Mouse (Mus musculus) thymus, adult 2 months (tissue): ENCODE data around the gene Rad51b. TPM values are rescaled to one million over a fixed set of nuclear protein-coding genes. Genes with fewer than 3 reads are reported as not detected.

ENCODE experiments used
- DNase-seq: peaks from one replicate; pipeline ENCODE4 v3.0.0; 2021
- H3K27ac ChIP-seq: fragments of 200-500 bp; 2 replicates; pipeline ENCODE4 v1.5.1; 2012; ENCODE audit warnings: low read length, control low read depth; ENCODE audit not compliant: control insufficient read depth, insufficient read depth
- H3K27me3 ChIP-seq: fragments of 200-500 bp; 2 replicates; pipeline ENCODE4 v1.6.1; 2012; ENCODE audit warnings: mild to moderate bottlenecking, low read length, moderate library complexity, mixed read lengths; ENCODE audit not compliant: control insufficient read depth, insufficient read depth
- H3K36me3 ChIP-seq: fragments of 200-500 bp; 2 replicates; pipeline ENCODE4 v1.6.1; 2012; ENCODE audit warnings: mild to moderate bottlenecking, low read length, moderate library complexity; ENCODE audit not compliant: control insufficient read depth, insufficient read depth
- H3K4me1 ChIP-seq: fragments of 200-500 bp; replicated peaks from 2 replicates; pipeline ENCODE4 v1.6.1; 2012; ENCODE audit warnings: low read length; ENCODE audit not compliant: control insufficient read depth, insufficient read depth
- H3K4me3 ChIP-seq: fragments of 200-500 bp; 2 replicates; pipeline ENCODE4 v1.5.1; 2012; ENCODE audit warnings: mild to moderate bottlenecking, low read length, control low read depth, moderate library complexity; ENCODE audit not compliant: control insufficient read depth, insufficient read depth
- CTCF ChIP-seq: fragments of 200-500 bp; IDR thresholded peaks from 2 replicates; pipeline ENCODE4 v1.5.1; 2012; ENCODE audit warnings: mild to moderate bottlenecking, control low read depth, low read length, moderate library complexity, borderline replicate concordance; ENCODE audit not compliant: control insufficient read depth, poor library complexity, insufficient read depth; ENCODE audit errors: extremely low read depth
- POLR2A ChIP-seq: fragments of 200-500 bp; IDR thresholded peaks from 2 replicates; pipeline ENCODE4 v1.6.1; 2012; ENCODE audit warnings: mild to moderate bottlenecking, low read length, control low read depth, moderate library complexity; ENCODE audit not compliant: control insufficient read depth, poor library complexity, insufficient read depth; ENCODE audit errors: extremely low read depth
- WGBS: fragments of 180-500 bp; shearing (Covaris S2); methylation state at CpG from one replicate; pipeline ENCODE4 v1.1.7; 2018; 5-methylcytosine and 5-hydroxymethylcytosine counted together
- polyA plus RNA-seq: library from polyadenylated mRNA; depleted of rRNA; stranded (reverse); fragments of >200 nt; gene quantifications from 2 replicates; pipeline ENCODE4 v1.2.3, GENCODE M21; 2012

Gene Rad51b
- polyA plus RNA-seq, 1 experiment: 1.1 TPM

DNA sequence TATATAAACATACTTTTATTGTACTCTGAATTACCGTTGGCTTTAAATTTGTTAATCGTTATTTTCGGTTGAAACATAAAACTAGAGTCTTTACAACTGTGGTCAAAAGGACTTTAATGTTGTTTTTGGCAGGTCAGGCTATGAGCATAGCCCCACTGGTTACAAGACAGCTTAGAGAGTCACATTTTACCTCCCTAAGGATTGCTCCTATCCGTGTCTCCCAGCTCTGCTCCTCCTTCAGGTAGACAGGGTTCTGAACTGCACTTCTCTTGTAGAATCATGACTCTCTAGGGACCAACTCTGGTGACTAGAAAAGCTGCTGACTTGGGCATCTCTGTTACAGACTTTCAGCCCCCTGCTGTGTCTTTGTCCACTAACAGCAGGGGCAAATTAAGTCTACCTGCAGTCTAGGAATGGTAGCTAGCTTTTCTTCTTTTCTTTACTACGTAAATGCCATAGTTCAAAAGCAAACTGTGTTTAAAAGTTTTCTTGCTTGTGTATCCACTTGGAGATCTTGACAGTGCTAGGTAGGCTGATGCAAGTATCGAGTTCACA lies 44.3 kb downstream of the Rad51b start:
- DNase-seq: no peak
- H3K4me1 ChIP-seq: peaks cover 3% of the 10 kb centered on the region
- H3K27me3 ChIP-seq: no peaks in the 10 kb centered on the region
- no peaks in the 10 kb centered on the region for H3K36me3 ChIP-seq
- H3K27ac ChIP-seq: no peak overlapping the region
- no peak overlapping the region for H3K4me3 ChIP-seq
- 95% methylated on average over 6 of the region's 6 CpGs for WGBS
- TF ChIP-seq CTCF: no peak
- TF ChIP-seq POLR2A: no peak

DNA sequence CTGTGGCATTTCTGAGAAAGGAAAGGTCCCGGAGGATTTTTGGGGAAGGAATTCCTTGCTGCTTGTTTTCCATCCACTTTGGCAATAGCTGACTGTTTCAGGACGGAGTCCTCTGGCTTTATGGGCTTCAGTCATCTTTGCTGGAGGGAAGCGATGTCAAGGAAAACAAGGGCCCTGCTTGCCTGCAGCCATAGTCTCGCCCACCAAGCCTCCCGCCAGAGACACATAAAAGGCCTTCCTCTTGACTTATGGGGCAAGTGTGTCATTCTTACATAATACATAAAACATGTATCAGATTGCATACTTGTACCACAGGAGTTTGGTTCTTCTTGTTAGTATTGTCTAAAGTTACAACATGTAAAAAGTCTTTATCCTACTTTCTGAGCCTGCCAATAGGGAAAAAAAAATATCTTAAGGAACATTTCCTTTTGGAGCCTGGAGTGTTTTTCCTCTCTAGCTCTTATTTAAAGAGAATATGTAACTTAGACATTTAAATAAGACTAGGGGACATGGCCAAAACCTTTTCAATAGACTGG lies 49.2 kb downstream of the Rad51b start:
- no peak overlapping the region for H3K27ac ChIP-seq
- no peak overlapping the region for H3K4me3 ChIP-seq
- no peaks in the 10 kb centered on the region for H3K36me3 ChIP-seq
- DNase-seq: no peak
- TF ChIP-seq POLR2A (no peak), CTCF (no peak)
- no peaks in the 10 kb centered on the region for H3K27me3 ChIP-seq
- WGBS: 91% methylated on average over 5 of the region's 5 CpGs
- no peaks in the 10 kb centered on the region for H3K4me1 ChIP-seq

DNA sequence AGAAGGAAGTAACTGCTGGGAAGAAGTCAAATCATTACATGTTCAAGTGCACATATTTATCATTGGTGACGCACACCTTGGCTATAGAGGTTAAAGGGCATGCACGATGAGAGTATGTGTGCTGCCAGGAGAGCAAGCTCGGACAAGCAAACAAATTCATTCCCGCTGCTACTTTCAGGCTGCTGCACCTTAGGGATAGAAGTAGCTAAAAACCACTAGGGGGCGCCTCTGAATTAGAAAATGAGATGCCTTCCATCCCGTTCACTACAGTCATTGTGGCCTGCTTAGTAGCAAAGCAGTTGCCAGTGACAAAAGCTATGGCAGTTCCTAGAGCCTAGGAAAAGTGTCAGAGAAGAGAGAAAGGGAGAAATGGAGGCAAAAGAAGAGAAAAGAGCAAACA lies 50.6 kb downstream of the Rad51b start:
- no peaks in the 10 kb centered on the region for H3K4me1 ChIP-seq
- no peaks in the 10 kb centered on the region for H3K36me3 ChIP-seq
- H3K4me3 ChIP-seq: no peak overlapping the region
- peak; percentile 36 for DNase-seq
- 29% methylated on average over 6 of the region's 6 CpGs for WGBS
- no peaks in the 10 kb centered on the region for H3K27me3 ChIP-seq
- H3K27ac ChIP-seq: no peak overlapping the region
- no peak for TF ChIP-seq POLR2A
- TF ChIP-seq CTCF: no peak

DNA sequence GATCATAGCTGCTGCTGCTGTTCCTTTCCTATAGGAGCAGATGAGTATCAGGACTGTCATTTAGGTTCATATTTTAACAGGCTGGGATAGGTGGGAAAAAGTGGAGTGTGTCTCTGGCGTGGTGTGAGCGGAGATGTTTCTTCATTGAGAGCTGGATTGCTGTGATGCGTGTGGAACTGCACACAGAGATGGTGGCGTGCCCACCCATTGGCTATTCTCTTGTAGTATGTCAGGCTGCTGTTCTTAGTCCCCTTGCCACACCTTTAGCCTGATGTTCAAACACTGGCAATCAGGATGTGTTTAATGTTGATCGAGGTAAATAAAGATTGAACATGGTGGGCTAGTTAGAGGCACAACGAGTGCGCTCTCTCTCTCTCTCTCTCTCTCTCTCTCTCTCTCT lies 54.4 kb downstream of the Rad51b start:
- H3K4me1 ChIP-seq: no peaks in the 10 kb centered on the region
- WGBS: over 99% methylated on average over 7 of the region's 7 CpGs
- no peak for TF ChIP-seq POLR2A
- TF ChIP-seq CTCF: no peak
- DNase-seq: no peak
- H3K36me3 ChIP-seq: no peaks in the 10 kb centered on the region
- H3K27ac ChIP-seq: no peak overlapping the region
- no peak overlapping the region for H3K4me3 ChIP-seq
- no peaks in the 10 kb centered on the region for H3K27me3 ChIP-seq

DNA sequence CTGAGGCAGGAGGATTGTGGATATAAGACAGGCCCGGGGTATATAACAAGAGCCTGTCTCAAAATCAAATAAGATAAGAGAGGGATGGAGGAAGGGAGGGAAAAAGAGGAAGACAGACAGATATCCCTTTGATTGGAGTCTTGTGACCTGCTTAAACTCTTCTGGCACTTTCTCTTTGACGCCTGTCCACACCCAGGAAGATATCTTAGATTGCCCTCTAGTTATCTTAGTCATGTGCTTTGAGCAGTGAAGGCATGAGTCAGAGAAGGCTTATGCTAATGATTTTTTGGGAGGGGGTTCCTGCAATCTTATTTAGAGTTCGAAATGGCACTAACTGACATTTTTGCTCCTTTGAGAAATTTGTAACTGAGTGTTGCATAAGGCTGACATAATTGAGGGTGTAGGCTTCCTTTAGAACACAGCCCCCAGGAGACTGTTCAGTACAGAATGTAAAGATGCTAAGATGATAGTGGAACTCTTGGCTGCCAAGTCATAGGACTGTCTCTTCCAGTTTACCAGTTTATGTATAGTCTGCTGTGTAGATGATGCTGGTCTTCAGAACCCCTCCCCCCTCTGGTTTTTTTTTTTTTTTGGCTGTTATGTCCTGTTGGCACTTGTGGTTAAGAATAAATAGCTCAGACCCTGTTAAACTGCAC lies 55.1 kb downstream of the Rad51b start:
- Histone ChIP-seq H3K4me3 (no peak overlapping the region), H3K27ac (no peak overlapping the region)

DNA sequence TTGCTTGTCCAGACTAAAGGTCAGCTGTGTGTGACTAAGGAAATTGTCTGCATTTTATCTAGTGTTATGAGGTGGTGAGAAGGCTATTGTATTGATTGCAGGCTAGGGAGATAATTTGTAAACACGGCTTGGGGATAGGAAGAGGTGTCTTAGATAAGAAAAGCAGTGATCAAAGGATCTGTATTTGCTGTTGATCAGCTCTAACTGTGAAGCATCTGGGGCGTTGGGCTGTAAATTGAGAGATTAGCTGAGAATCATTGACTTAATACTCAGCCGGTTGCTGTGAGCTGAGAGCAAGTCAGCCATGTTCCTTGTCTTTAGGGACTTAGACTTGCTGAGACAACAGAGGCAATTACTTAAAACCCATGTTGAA lies 55.6 kb downstream of the Rad51b start:
- DNase-seq: no peak
- no peaks in the 10 kb centered on the region for H3K4me1 ChIP-seq
- no peak overlapping the region for H3K4me3 ChIP-seq
- H3K27me3 ChIP-seq: no peaks in the 10 kb centered on the region
- no peaks in the 10 kb centered on the region for H3K36me3 ChIP-seq
- TF ChIP-seq CTCF (no peak), POLR2A (no peak)
- 92% methylated on average over 3 of the region's 3 CpGs for WGBS
- no peak overlapping the region for H3K27ac ChIP-seq

More for the DNA sequence above, 55.1 kb downstream of the Rad51b start:
- WGBS: 78% methylated on average over 3 of the region's 3 CpGs
- no peaks in the 10 kb centered on the region for H3K4me1 ChIP-seq
- no peak for TF ChIP-seq CTCF
- no peak for TF ChIP-seq POLR2A
- H3K36me3 ChIP-seq: no peaks in the 10 kb centered on the region
- no peak for DNase-seq
- H3K27me3 ChIP-seq: no peaks in the 10 kb centered on the region
